Mouse (Mus musculus) spleen, postnatal 10 days (tissue): ENCODE results near the gene Crbn.

Experiments
- DNase-seq, 2 experiments: peaks; one replicate each; pipeline ENCODE4 v3.0.0; 2021 to 2022; ENCODE audit warnings: low spot score in 2 of 2

Gene Crbn

GRCm38 (mm10) chr6:106765892-106766291 is 34.0 kb downstream of the Crbn start:
- DNase-seq: no peak

GRCm38 (mm10) chr6:106761486-106761885 is 38.4 kb downstream of the Crbn start:
- DNase-seq: no peak

- no peak for DNase-seq
These were observed 39.2 kb downstream of the Crbn start for GRCm38 (mm10) chr6:106760473-106761218.

- no peak for DNase-seq
These were observed 41.6 kb downstream of the Crbn start for GRCm38 (mm10) chr6:106758299-106758698.

- DNase-seq: peak in 1 of 2 experiments; percentile 17
These were observed 49.6 kb downstream of the Crbn start for GRCm38 (mm10) chr6:106750291-106750690.

- peak in 1 of 2 experiments; percentile 33 for DNase-seq
These were observed 50.9 kb downstream of the Crbn start, which contains the start of gene Il5ra for GRCm38 (mm10) chr6:106748887-106749388. Gene Il5ra, minus strand, starts transcription at chr6:106749037.

- DNase-seq: no peak
These were observed 52.1 kb downstream of the Crbn start for GRCm38 (mm10) chr6:106747804-106748203.

GRCm38 (mm10) chr6:106747251-106747650 is 52.6 kb downstream of the Crbn start:
- no peak for DNase-seq

- no peak for DNase-seq
These were observed 54.0 kb downstream of the Crbn start for GRCm38 (mm10) chr6:106745673-106746394.

GRCm38 (mm10) chr6:106743556-106744233 is 56.2 kb downstream of the Crbn start:
- no peak for DNase-seq

GRCm38 (mm10) chr6:106740244-106740825 is 59.5 kb downstream of the Crbn start:
- DNase-seq: no peak

GRCm38 (mm10) chr6:106738229-106738628 is 61.6 kb downstream of the Crbn start:
- no peak for DNase-seq

GRCm38 (mm10) chr6:106732563-106732962 is 67.3 kb downstream of the Crbn start:
- no peak for DNase-seq
